Mouse (Mus musculus) spleen, adult 18-20 months (tissue): ENCODE data around the gene Ttn.

Experiments used
- DNase-seq, 2 experiments: peaks; one replicate each; pipeline ENCODE4 v3.0.0; 2022; ENCODE audit warnings: mixed read lengths in 2 of 2

Gene Ttn

GRCm38 (mm10) chr2:76695290-76695689 lies 287.1 kb downstream of the Ttn start:
- DNase-seq, result no peak

GRCm38 (mm10) chr2:76693765-76694164 lies 288.6 kb downstream of the Ttn start:
- DNase-seq, result no peak

- no peak for DNase-seq
Measured at GRCm38 (mm10) chr2:76690436-76691204, 291.7 kb downstream of the Ttn start.

- DNase-seq, result no peak
Measured at GRCm38 (mm10) chr2:76688162-76688561, 294.2 kb downstream of the Ttn start.

GRCm38 (mm10) chr2:76687608-76688007 lies 294.7 kb downstream of the Ttn start:
- no peak for DNase-seq

- DNase-seq, result no peak
Measured at GRCm38 (mm10) chr2:76686986-76687385, 295.4 kb downstream of the Ttn start.

- DNase-seq, result no peak
Measured at GRCm38 (mm10) chr2:76682301-76682700, 300.0 kb downstream of the Ttn start.

GRCm38 (mm10) chr2:76676401-76677226 lies 305.7 kb downstream of the Ttn start:
- no peak for DNase-seq

- DNase-seq, result no peak
Measured at GRCm38 (mm10) chr2:76675949-76676348, 306.4 kb downstream of the Ttn start.

GRCm38 (mm10) chr2:76675451-76675850 lies 306.9 kb downstream of the Ttn start:
- DNase-seq, result peak in 1 of 2 experiments; percentile 25

- peak; percentile 78 to 82 for DNase-seq
Measured at GRCm38 (mm10) chr2:76674725-76675427, 307.5 kb downstream of the Ttn start, which contains the start of gene Plekha3. Gene Plekha3, plus strand, starts transcription at chr2:76675281.

- DNase-seq, result peak; percentile 43 to 69
Measured at GRCm38 (mm10) chr2:76673472-76674081, 308.8 kb downstream of the Ttn start.

GRCm38 (mm10) chr2:76672966-76673392 lies 309.4 kb downstream of the Ttn start, which contains the start of gene Fkbp7:
Gene Fkbp7, minus strand, starts transcription at chr2:76673116.
- DNase-seq, result peak; percentile 84 to 90

- no peak for DNase-seq
Measured at GRCm38 (mm10) chr2:76672134-76672745, 310.1 kb downstream of the Ttn start.

GRCm38 (mm10) chr2:76671641-76672040 lies 310.7 kb downstream of the Ttn start:
- DNase-seq, result no peak

- DNase-seq, result no peak
Measured at GRCm38 (mm10) chr2:76667200-76667599, 315.1 kb downstream of the Ttn start.

- DNase-seq, result no peak
Measured at GRCm38 (mm10) chr2:76665531-76665930, 316.8 kb downstream of the Ttn start.

GRCm38 (mm10) chr2:76659419-76659818 lies 322.9 kb downstream of the Ttn start:
- no peak for DNase-seq

GRCm38 (mm10) chr2:76658551-76658950 lies 323.8 kb downstream of the Ttn start:
- DNase-seq, result no peak

- DNase-seq, result no peak
Measured at GRCm38 (mm10) chr2:76655982-76656381, 326.4 kb downstream of the Ttn start.

GRCm38 (mm10) chr2:76655444-76655843 lies 326.9 kb downstream of the Ttn start:
- DNase-seq, result no peak

GRCm38 (mm10) chr2:76654646-76655045 lies 327.7 kb downstream of the Ttn start:
- no peak for DNase-seq
